Mouse (Mus musculus) neural tube, embryonic 12.5 days (tissue): ENCODE data around the gene Tigd4. TPM values are rescaled to one million over a fixed set of nuclear protein-coding genes. Genes with fewer than 3 reads are reported as not detected.
"Not testable (repeated sequence)": the region's sequence is repeated elsewhere in the genome, so short reads cannot be mapped to it uniquely, and the experiment has no call there.

Experiments
- ATAC-seq: fragments of 200-750 bp; cut with Nextera tagmentation; 2 replicates; pipeline ENCODE4 v1.8.0; 2017; ENCODE audit warnings: low read depth, mild to moderate bottlenecking, moderate TSS enrichment, moderate library complexity; ENCODE audit not compliant: low FRiP score
- H3K27ac ChIP-seq: fragments of 300-500 bp; sonication (generic); 2 replicates; pipeline ENCODE4 v1.5.1; 2016
- H3K27me3 ChIP-seq: fragments of 300-500 bp; sonication (generic); replicated peaks from 2 replicates; pipeline ENCODE4 v1.6.1; 2016; ENCODE audit warnings: mild to moderate bottlenecking
- H3K36me3 ChIP-seq: fragments of 300-500 bp; sonication (generic); 2 replicates; pipeline ENCODE4 v1.6.1; 2016; ENCODE audit warnings: mild to moderate bottlenecking
- H3K4me1 ChIP-seq: fragments of 300-500 bp; sonication (generic); 2 replicates; pipeline ENCODE4 v1.6.1; 2016
- H3K4me2 ChIP-seq: fragments of 300-500 bp; sonication (generic); replicated peaks from 2 replicates; pipeline ENCODE4 v1.6.1; 2016; ENCODE audit warnings: mild to moderate bottlenecking
- H3K4me3 ChIP-seq: fragments of 300-500 bp; sonication (generic); 2 replicates; pipeline ENCODE4 v1.5.1; 2016
- H3K9ac ChIP-seq: fragments of 300-500 bp; sonication (generic); 2 replicates; pipeline ENCODE4 v1.6.1; 2016; ENCODE audit warnings: mild to moderate bottlenecking
- H3K9me3 ChIP-seq: fragments of 300-500 bp; sonication (generic); 2 replicates; pipeline ENCODE4 v1.6.1; 2016; ENCODE audit warnings: mild to moderate bottlenecking
- WGBS: fragments of 180-500 bp; shearing (Covaris S2); methylation state at CpG from one replicate; pipeline ENCODE4 v1.1.7; 2016; 5-methylcytosine and 5-hydroxymethylcytosine counted together
- polyA plus RNA-seq: library from polyadenylated mRNA; unstranded; fragments of >200 nt; fragmentation: Nextera tagmentation; extraction: Ambion mirVana; gene quantifications from 2 replicates; pipeline ENCODE4 v1.2.1, GENCODE M21; 2016

The Tigd4 gene
- polyA plus RNA-seq = 0.05 TPM in 2 replicates

GRCm38 (mm10) chr3:84593274-84593673 is at the start of gene Tigd4:
Tigd4 (plus strand) TSS chr3:84593574.
- Histone ChIP-seq H3K36me3 (no peaks in the 10 kb centered on the region), H3K4me2 (no peak within 1 kb of the TSS), H3K4me1 (peaks cover 7% of the 10 kb centered on the region; the same call in 1 of the 2 replicates), H3K27ac (no peak within 1 kb of the TSS), H3K9me3 (no peaks in the 10 kb centered on the region), H3K9ac (no peak within 1 kb of the TSS), H3K27me3 (0 out of 2 replicates have a peak, but pooled peaks cover 3% of the 10 kb centered on the region), H3K4me3 (no peak within 1 kb of the TSS)
- 91% methylated on average over 2 of the region's 2 CpGs for WGBS
- no peak for ATAC-seq

- no peak overlapping the region for H3K27ac ChIP-seq
- no peak overlapping the region for H3K4me2 ChIP-seq
- H3K27me3 ChIP-seq = no peaks in the 10 kb centered on the region
- no peak overlapping the region for H3K9ac ChIP-seq
- H3K4me3 ChIP-seq = no peak overlapping the region
- no peaks in the 10 kb centered on the region for H3K36me3 ChIP-seq
- no peak for ATAC-seq
- H3K4me1 ChIP-seq = no peaks in the 10 kb centered on the region
- 78% methylated on average over 8 of the region's 8 CpGs for WGBS
- no peaks in the 10 kb centered on the region for H3K9me3 ChIP-seq
Measured at GRCm38 (mm10) chr3:84547177-84547576, 46.2 kb upstream of the Tigd4 start.

GRCm38 (mm10) chr3:84555780-84556179 is 37.6 kb upstream of the Tigd4 start:
- Histone ChIP-seq H3K36me3 (no peaks in the 10 kb centered on the region), H3K9me3 (no peaks in the 10 kb centered on the region), H3K4me1 (peaks cover 3% of the 10 kb centered on the region; the same call in 1 of the 2 replicates), H3K27me3 (no peaks in the 10 kb centered on the region), H3K27ac (no peak overlapping the region), H3K4me2 (no peak overlapping the region), H3K9ac (no peak overlapping the region), H3K4me3 (no peak overlapping the region)
- WGBS = 85% methylated on average over 3 of the region's 3 CpGs
- no peak for ATAC-seq

GRCm38 (mm10) chr3:84558301-84558700 is 35.1 kb upstream of the Tigd4 start:
- Histone ChIP-seq H3K4me1 (peaks cover 3% of the 10 kb centered on the region; the same call in 1 of the 2 replicates), H3K27me3 (no peaks in the 10 kb centered on the region), H3K27ac (no peak overlapping the region), H3K9me3 (no peaks in the 10 kb centered on the region), H3K36me3 (no peaks in the 10 kb centered on the region), H3K4me3 (no peak overlapping the region), H3K9ac (no peak overlapping the region), H3K4me2 (no peak overlapping the region)
- ATAC-seq = no peak
- WGBS = 88% methylated on average over 3 of the region's 3 CpGs

- not testable (repeated sequence) for H3K9ac ChIP-seq, ATAC-seq, H3K4me3 ChIP-seq, H3K36me3 ChIP-seq, H3K9me3 ChIP-seq, H3K27me3 ChIP-seq, H3K4me2 ChIP-seq, H3K27ac ChIP-seq, H3K4me1 ChIP-seq
- WGBS = 96% methylated on average over 2 of the region's 2 CpGs
Measured at GRCm38 (mm10) chr3:84562911-84563310, 30.5 kb upstream of the Tigd4 start.

GRCm38 (mm10) chr3:84563415-84563814 is 30.0 kb upstream of the Tigd4 start:
- no peaks in the 10 kb centered on the region for H3K9me3 ChIP-seq
- no peak overlapping the region for H3K27ac ChIP-seq
- H3K9ac ChIP-seq = no peak overlapping the region
- no peaks in the 10 kb centered on the region for H3K36me3 ChIP-seq
- no peaks in the 10 kb centered on the region for H3K4me1 ChIP-seq
- no peaks in the 10 kb centered on the region for H3K27me3 ChIP-seq
- H3K4me3 ChIP-seq = no peak overlapping the region
- no peak for ATAC-seq
- 90% methylated on average over 4 of the region's 4 CpGs for WGBS
- no peak overlapping the region for H3K4me2 ChIP-seq

- ATAC-seq = no peak
- Histone ChIP-seq H3K27ac (no peak overlapping the region), H3K4me1 (no peaks in the 10 kb centered on the region), H3K27me3 (no peaks in the 10 kb centered on the region), H3K9me3 (no peaks in the 10 kb centered on the region), H3K36me3 (no peaks in the 10 kb centered on the region), H3K4me3 (no peak overlapping the region), H3K9ac (no peak overlapping the region), H3K4me2 (no peak overlapping the region)
- 94% methylated on average over 6 of the region's 6 CpGs for WGBS
Measured at GRCm38 (mm10) chr3:84568540-84568939, 24.8 kb upstream of the Tigd4 start.

- H3K4me3 ChIP-seq = no peak overlapping the region
- no peaks in the 10 kb centered on the region for H3K36me3 ChIP-seq
- ATAC-seq = no peak
- 74% methylated on average over 6 of the region's 6 CpGs for WGBS
- H3K27ac ChIP-seq = no peak overlapping the region
- no peaks in the 10 kb centered on the region for H3K9me3 ChIP-seq
- no peaks in the 10 kb centered on the region for H3K27me3 ChIP-seq
- no peaks in the 10 kb centered on the region for H3K4me1 ChIP-seq
- H3K4me2 ChIP-seq = no peak overlapping the region
- no peak overlapping the region for H3K9ac ChIP-seq
Measured at GRCm38 (mm10) chr3:84569587-84569986, 23.8 kb upstream of the Tigd4 start.

GRCm38 (mm10) chr3:84570501-84570900 is 22.9 kb upstream of the Tigd4 start:
- 86% methylated on average over 3 of the region's 3 CpGs for WGBS
- no peak for ATAC-seq
- no peaks in the 10 kb centered on the region for H3K27me3 ChIP-seq

GRCm38 (mm10) chr3:84580716-84581115 is 12.7 kb upstream of the Tigd4 start:
- 75% methylated on average over 4 of the region's 4 CpGs for WGBS
- Histone ChIP-seq H3K36me3 (no peaks in the 10 kb centered on the region), H3K4me2 (peak overlapping the region; percentile 87), H3K4me3 (no peak overlapping the region), H3K9ac (no peak overlapping the region), H3K27me3 (no peaks in the 10 kb centered on the region), H3K9me3 (no peaks in the 10 kb centered on the region), H3K4me1 (peaks cover 18% of the 10 kb centered on the region), H3K27ac (no peak overlapping the region)
- no peak for ATAC-seq

More at GRCm38 (mm10) chr3:84570501-84570900, 22.9 kb upstream of the Tigd4 start:
- Histone ChIP-seq H3K36me3 (no peaks in the 10 kb centered on the region), H3K4me1 (no peaks in the 10 kb centered on the region), H3K27ac (no peak overlapping the region), H3K4me3 (no peak overlapping the region), H3K9me3 (no peaks in the 10 kb centered on the region), H3K4me2 (no peak overlapping the region), H3K9ac (no peak overlapping the region)

- H3K4me3 ChIP-seq = peak overlapping the region; percentile 74
- H3K9ac ChIP-seq = peak overlapping the region; percentile 79
- ATAC-seq = no peak
- no peaks in the 10 kb centered on the region for H3K9me3 ChIP-seq
- WGBS = 0% methylated on average over 4 of the region's 4 CpGs
- H3K27ac ChIP-seq = no peak overlapping the region
- peak overlapping the region; percentile 87 for H3K4me2 ChIP-seq
- no peaks in the 10 kb centered on the region for H3K36me3 ChIP-seq
- no peaks in the 10 kb centered on the region for H3K27me3 ChIP-seq
- H3K4me1 ChIP-seq = peaks cover 18% of the 10 kb centered on the region
Measured at GRCm38 (mm10) chr3:84581696-84582022, 11.7 kb upstream of the Tigd4 start.

- ATAC-seq = peak; percentile 100
- H3K4me3 ChIP-seq = peak within 1 kb of the TSS; percentile 74
Measured at GRCm38 (mm10) chr3:84582023-84582912, 11.1 kb upstream of the Tigd4 start, which contains the start of gene Arfip1. Arfip1 (minus strand) TSS chr3:84582625.

More at GRCm38 (mm10) chr3:84582023-84582912, 11.1 kb upstream of the Tigd4 start, which contains the start of gene Arfip1:
- H3K9ac ChIP-seq = peak within 1 kb of the TSS; percentile 79
- WGBS = under 1% methylated on average over 70 of the region's 70 CpGs
- H3K27me3 ChIP-seq = no peaks in the 10 kb centered on the region
- H3K4me1 ChIP-seq = peaks cover 18% of the 10 kb centered on the region
- H3K9me3 ChIP-seq = no peaks in the 10 kb centered on the region
- peak within 1 kb of the TSS; percentile 87 for H3K4me2 ChIP-seq
- peak within 1 kb of the TSS; percentile 74 for H3K27ac ChIP-seq
- H3K36me3 ChIP-seq = no peaks in the 10 kb centered on the region
